Mouse (Mus musculus) layer of hippocampus, postnatal 36 days (tissue): ENCODE measurements at regions not wholly inside any gene's neighbourhood (a gene's known extent, or its start where the extent isn't known, plus 50 kb on each side); places are given as distances from the start of the nearest gene placed in this dataset.
A peak's percentile ranks its signal among the peaks of the same experiment; 100 is the strongest.

Source experiments
- DNase-seq, 2 experiments: peaks; one replicate each; pipeline ENCODE4 v3.0.0; 2022

DNA sequence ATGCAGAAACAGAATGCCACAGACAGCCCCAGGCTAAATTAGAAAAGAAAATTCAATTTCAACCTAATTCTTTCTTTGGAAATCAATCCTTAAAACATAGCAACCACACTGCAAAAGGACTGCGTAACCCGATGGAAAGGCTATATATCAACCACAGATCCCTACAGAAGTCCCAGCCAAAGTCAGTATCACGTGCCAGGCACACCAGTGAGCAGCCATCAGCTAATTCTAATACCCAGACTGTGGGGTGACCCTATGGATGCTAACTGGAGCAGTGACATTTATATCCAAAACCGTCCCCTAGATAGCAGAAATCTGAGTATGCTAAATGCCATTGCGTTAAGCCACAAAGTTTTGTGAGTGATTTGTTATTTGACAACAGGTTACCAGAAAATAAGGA lies 286.5 kb upstream of the N6amt1 start:
- no peak for DNase-seq

DNA sequence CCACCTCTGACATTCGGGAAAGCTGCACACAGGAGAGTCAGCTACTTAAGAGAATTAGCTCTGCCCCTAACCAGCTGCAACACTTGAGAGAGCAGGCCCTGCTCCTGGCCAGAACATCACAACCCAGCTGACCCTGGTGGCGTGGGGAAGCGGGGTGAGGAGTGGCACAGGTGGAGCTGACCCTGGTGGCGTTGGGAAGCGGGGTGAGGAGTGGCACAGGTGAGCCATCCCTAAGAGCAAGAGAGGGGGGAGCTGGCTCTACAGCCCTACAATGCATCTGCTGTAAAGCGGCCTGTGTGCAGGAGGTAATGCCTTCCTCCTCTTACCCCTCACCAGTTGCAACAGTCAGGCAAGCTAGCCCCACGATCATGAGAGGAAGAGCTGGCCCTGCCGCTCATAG lies 293.5 kb upstream of the N6amt1 start:
- DNase-seq: no peak

DNA sequence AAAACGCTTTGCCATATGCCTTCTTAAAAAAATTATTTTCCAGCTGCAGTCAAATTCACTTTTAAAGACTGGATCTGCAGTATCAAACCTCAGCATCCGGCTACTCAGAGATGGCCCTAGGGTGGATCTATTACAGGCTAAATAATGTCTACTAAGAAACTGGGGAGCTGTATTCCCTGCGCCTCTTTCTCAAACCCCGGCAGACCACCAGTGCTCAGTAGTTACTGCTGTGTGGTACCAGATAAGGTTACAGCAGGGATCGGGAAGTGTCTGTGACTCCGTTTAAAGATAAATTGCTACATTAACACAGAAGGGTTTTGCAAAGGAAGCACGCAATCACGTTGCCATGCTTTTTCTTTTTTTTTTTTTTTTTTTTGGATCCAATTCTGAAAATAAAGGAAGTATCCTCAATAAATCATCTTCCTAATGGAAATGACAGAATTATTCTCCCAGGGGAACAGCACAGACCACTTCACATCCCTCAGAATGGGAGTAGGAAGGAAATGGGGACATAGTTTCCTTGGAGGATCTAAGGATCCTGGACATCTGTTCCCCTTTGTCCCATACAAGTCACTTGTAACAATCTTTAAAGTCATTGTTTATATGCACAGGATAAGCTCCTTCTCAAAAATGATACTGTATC lies 304.1 kb upstream of the N6amt1 start:
- no peak for DNase-seq

GRCm38 (mm10) chr16:87044773-87045561 lies 309.0 kb upstream of the N6amt1 start:
- no peak for DNase-seq

GRCm38 (mm10) chr16:87043689-87044088 lies 310.3 kb upstream of the N6amt1 start:
- no peak for DNase-seq

GRCm38 (mm10) chr16:87040366-87040765 lies 313.6 kb upstream of the N6amt1 start:
- DNase-seq: no peak

- DNase-seq: no peak
Measured at GRCm38 (mm10) chr16:87039861-87040260, 314.1 kb upstream of the N6amt1 start.

DNA sequence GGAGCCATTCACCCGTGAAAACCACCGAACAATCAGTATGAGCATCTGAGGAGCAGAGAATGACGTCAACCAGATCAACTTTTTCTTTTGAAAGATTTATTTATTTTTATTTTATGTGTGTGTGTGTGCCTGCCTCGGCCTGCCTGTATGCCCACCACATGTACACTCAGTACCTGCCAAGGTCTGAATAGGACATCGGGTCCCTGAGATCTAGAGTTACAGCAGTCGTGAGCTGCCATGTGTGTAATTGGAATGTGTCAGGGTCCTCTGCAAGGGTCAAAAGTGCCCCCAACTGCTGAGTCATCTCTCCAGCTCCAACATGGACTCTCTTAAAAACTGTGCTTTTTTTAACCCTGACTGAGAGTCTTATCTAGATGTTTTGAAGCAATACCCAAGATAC lies 316.9 kb upstream of the N6amt1 start:
- DNase-seq: no peak

GRCm38 (mm10) chr16:87031836-87032235 lies 322.1 kb upstream of the N6amt1 start:
- no peak for DNase-seq

- DNase-seq: peak in 1 of 2 experiments; percentile 30
Measured at GRCm38 (mm10) chr16:87028516-87029145, 325.4 kb upstream of the N6amt1 start.

DNA sequence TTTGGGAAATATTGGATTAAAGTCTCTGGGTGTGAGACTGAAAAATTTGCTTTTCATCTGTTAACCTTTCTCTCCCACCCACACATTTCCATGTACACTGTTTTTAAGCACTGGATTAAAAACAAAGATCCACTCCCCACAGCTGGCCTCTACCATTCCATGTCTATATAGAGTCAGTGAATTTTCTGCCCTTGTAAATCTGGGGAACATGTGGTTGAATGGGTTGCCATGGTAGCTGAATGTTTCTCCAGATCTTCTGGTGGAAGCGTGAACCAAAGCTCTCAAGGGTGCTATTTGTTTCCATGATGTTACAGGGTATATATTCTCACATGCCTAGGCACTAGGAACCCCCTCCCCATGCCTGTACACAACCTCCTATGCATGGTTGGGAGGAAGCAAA lies 326.4 kb upstream of the N6amt1 start:
- DNase-seq: peak in 1 of 2 experiments; percentile 8

- no peak for DNase-seq
Measured at GRCm38 (mm10) chr16:87022041-87022440, 331.9 kb upstream of the N6amt1 start.

GRCm38 (mm10) chr16:87017107-87017670 lies 336.8 kb upstream of the N6amt1 start:
- DNase-seq: no peak

DNA sequence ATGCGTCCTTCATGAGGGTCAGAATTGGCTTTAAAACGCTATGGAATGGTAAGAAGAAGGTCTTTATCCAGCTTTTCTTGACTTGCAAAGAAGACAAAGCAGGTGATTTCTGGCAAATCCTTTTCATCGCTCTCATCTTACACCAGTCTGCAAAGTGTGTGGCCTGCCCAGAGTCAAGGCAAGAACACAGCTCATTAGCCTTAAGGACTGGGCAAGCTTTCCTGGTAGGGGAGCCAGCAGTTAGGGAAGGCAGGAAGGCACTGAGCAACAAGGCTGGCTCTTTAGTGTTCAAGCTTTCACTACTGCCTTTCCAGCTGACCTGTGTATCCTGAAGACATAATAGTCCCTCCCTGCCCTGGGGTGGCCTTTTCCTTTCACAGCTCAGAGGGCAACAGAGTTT lies 352.4 kb upstream of the N6amt1 start:
- no peak for DNase-seq

DNA sequence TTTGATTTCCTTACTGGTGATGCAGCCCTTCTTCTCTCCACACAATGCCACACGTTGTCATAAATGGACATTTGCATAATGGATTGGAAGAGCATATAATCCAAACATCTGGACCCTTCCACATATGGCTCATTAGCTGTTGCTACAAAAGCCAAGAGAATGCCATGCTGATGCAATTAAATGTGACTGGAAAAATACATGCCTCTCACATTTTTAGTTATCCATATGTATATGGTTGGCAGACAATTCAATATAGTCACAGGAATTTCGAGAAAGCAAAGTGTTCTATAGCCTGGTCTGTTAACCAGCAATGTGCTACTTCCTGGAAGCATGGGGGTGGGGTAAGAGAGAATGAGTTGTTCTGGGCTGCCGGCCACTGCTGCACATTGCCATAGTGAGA lies 352.9 kb upstream of the N6amt1 start:
- peak in 1 of 2 experiments; percentile 3 for DNase-seq

DNA sequence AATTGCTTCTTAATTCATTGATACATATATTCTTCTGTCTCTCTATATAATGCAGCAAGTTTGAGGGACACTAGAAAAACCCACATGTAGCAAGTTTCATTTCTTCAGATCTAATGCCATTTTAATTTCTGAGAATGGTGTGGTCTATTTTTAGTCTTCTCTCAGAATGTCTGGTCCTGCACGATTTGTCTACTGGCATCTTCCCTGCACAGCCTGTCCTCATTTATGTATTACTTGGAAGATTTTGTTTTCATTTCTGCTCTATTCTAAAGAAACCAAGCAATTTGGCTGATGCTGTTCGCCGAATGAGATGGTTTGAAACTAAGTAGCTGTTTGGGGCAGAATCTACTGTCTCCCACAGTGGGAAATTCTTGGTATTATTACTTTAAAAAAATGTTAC lies 382.3 kb upstream of the N6amt1 start:
- no peak for DNase-seq

DNA sequence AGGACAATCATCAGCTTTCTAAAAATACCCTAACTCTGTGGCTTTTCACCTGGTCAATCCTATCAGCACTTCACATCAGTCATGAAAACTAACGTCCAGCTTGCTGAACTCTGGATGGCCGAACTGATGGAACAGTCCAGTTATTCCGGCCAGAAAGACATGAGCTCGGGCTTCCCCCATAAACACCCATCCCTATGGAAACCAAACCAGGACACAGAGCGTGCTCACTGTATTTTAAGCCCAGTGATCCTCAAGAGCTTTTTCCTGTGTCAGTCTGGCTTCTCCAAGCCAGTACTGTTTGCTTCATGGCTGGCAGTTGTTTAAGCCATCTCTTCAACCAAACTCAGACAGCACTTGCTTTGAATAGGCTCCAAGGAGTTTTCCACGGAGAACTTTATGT lies 404.3 kb upstream of the N6amt1 start:
- DNase-seq: no peak

- no peak for DNase-seq
Measured at GRCm38 (mm10) chr16:86945531-86946144, 408.3 kb upstream of the N6amt1 start.

DNA sequence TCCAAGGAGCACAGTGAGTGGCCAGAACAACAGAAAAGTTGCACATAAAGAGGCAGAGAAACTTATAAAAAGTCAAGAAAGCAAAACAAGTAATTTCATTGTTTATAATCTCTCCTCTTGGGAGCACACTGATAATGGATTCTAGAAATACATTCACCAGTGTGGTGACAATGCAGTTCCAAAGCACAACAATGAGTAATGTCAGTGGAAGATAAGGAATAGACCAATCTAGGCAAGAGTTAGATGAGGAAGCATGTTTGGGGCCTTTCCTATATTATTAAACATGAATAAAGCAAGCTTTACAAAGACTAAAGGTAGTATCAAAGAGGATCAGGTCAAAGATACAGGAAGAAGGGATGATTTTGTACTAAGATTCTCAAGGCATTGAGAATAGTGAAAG lies 408.9 kb upstream of the N6amt1 start:
- no peak for DNase-seq

DNA sequence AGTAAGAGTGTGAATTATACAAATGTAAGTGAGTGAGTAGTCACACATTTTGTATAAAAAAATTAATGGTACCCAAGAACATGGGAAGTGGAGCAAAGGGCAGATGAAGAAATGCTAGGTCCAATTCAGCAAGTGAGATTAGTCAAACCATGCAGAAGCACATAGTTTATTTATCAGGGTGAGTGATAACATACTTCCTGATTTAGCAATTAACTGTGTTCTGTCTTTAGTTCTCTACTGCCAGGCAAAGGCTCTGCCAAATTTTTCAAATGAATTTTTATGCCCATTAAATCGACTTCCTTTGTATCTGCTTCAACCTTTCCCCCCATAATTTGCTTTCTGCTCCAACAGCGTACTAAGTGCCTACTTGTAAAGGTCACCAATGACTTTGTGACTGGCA lies 419.0 kb upstream of the N6amt1 start:
- DNase-seq: no peak

- peak; percentile 22 to 30 for DNase-seq
Measured at GRCm38 (mm10) chr16:86932765-86933164, 421.2 kb upstream of the N6amt1 start.

DNA sequence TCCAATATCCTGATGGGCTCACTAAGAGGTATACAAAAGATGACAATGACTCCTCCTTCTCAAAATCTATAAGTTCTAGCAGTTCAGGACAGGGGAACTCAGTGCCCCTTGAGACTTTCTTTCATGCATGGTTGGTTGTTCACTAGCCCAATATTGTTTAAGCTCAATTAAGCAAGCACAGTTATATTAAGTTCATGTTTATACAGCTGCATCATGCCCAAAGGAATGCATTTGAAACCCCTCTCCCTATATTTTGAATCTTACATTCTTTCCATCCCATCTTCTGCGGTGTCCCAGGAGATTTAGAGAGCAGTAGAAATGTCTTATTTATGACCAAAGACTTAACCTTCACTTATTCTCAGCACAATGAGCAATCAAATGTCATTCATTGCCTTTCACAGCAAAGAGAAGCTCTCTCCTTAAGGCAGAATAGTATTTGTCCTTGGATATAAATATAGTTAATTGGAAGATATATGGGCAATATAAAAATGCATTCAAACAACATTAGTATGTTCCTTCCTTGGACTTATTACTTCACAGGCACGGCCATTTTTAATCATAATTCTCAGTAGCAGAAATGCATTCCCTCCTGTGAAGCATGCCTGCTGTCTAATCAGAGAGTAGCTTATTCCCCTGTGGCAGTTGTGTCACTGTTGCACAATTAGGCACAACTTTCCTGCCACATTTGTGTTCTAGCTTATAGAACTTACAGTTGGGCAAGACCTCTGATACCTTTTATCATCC lies 455.8 kb upstream of the N6amt1 start:
- no peak for DNase-seq
